Mouse (Mus musculus) lung, postnatal 0 days (tissue): ENCODE data around the gene Ercc2.

Experiments used
- CTCF ChIP-seq: IDR thresholded peaks from 2 replicates; pipeline ENCODE4 v1.5.1; 2016; ENCODE audit warnings: antibody characterized with exemption, mild to moderate bottlenecking
- EP300 ChIP-seq: IDR thresholded peaks from 2 replicates; pipeline ENCODE4 v1.6.1; 2016; ENCODE audit warnings: antibody characterized with exemption, mild to moderate bottlenecking, control low read depth

- TF ChIP-seq EP300 = peak; percentile 71
- TF ChIP-seq CTCF = no peak
Observed at GRCm38 (mm10) chr7:19359299-19359891, 22.4 kb upstream of the Ercc2 start, which contains the start of the genes Cd3eap and Ppp1r13l.
